Mouse (Mus musculus) skeletal muscle tissue, adult 2 months (tissue): ENCODE results near the gene Pltp.

ENCODE experiments used
- DNase-seq: peaks from one replicate; pipeline ENCODE4 v3.0.0-alpha.2; 2012; ENCODE audit warnings: low read depth, low spot score

Gene Pltp

DNA sequence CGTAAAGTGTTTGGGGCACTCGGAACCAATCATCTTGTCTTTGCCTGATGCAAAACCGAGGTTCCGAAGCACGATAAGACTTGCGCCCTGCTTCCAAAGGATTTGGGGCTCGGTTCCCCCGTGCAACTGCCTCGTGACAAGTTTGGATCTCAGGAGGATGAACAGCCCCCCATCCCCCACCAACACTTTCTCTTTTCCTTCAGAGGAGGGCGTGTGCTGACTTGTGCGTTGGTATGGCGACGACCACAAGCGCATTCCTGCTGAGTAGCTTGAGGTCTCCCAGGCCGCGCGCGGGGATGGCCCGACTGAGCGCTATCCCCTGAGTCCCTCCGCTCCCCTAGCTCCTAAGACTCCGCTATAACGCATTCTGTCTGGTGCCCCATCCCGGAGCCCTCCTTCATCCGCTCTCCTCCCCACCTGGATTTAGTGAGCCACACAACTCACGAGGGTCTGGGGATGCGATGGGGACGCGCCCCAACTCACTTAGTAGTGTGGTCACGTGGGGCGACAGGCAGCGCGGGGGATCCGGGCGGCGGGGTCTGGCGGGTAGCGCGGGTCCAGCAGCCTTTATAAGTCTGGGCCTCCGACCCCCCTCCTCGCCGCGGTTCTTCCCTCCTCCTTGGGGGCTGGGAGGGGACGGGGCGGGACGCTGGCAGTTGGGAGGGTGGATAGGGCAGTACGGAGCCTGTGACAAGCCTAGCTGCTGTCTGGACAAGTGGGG, at the start of gene Pltp:
Gene Pltp, minus strand, starts transcription at position 611 of the 721 bp plus-strand sequence.
- no peak for DNase-seq

DNA sequence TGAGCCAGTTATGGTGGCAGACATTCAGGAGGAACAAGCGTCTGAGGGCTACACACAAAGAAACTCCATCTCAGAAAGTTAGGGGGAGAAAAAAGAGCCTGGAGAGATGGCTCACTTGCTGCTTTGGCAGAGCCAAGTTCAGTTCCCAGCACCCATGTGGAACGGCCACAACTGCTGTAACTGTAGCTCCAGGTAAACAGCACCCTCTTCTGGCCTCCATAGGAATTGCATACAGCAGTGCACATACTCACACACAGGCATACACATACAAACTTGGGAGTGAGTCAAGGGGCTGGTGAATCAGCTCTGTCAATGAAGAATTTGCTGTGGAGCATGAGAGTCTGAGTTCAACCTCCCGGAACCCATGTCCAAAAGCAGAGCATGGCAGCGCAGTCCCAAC, 48.6 kb upstream of the Pltp start:
- DNase-seq = no peak

DNA sequence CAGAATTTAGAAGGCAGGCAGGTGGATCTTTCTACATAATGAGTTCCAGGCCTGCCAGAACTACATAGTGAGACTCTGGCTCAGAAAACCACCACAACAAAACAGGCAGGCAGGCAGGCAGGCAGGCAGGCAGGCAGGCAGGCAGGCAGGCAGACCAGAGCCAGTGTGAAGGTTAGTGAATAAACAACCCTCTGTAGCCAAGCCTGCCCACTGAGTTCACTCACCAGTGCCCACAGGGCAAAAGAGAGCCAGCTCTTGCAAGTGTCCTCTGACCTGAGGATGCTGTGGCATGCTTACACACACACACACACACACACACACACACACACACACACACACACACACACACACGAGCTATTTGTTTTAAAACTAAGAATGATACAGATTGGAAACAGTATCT, 46.0 kb upstream of the Pltp start:
- DNase-seq = no peak

DNA sequence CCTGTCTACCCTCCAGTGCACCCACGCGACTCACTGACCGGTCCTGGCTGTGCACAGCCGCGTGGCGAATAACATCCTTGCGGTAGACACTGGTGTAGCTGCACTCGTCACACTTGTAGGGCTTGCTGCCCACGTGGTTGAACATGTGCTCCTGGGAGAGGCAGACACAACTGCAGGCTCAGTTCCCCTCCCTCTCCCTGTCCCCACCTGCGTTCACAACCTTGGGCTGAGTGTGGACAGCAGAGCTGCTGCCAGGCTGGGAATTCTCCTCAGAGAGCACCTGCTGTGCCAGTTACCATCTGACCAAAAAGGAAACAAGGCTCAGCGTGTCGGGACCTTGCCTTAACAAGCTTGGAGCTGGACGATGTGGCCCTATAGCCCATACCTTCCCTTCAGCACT, 43.9 kb upstream of the Pltp start:
- DNase-seq = peak; percentile 69

DNA sequence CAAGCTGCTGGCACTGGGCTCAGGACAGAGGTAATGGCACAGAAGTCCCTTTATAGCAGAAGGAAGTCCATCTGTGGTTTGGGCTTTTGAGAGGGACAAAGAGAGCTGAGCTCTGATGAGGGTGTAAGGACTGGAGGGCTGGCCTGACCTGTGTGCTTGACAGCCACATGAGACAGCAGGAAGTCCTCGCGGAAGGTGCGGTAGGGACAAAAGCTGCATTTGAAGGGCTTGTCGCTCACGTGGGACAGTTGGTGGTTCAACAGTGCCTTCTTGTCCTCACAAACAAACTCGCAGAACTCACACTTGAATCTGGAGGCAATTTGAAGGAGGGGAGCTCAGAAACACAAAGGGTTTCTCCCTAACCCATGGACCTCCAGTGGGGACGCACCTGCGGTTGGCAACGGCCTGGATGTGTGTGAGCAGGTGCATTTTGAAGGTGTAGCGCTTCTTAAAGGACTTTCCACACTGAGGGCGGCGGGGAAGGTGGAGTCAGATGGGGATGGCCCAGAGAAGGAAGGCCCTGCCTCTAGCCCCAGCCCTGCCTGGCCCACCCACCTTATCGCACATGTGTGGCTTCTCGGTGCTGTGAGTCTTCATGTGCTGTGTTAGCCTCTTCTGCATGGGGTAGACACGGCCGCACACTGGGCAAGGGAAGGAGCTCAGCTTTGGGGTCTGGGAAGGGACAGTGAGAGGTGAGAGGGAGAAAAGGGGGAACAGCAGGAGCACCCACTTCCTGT, 42.4 kb upstream of the Pltp start:
- DNase-seq = no peak

DNA sequence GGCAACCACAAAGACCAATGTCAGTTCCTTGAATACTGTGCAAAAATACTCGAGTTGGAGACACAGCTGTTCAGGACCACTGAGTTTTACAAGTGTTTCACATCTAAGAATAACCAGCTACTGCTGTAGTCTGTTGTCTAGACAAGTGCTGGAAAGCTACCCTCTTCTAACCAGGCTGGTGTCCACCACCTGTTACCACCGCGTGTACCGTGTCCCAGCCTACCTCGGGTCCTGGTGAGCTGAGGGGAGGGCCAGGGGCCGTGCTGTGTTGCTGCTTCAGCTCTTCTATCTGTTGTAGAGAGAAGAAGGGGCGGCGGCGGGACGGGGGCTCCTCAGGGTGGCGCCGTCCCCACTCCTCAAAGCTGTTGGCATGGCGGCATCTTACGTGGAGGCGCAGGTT, 41.5 kb upstream of the Pltp start:
- no peak for DNase-seq

DNA sequence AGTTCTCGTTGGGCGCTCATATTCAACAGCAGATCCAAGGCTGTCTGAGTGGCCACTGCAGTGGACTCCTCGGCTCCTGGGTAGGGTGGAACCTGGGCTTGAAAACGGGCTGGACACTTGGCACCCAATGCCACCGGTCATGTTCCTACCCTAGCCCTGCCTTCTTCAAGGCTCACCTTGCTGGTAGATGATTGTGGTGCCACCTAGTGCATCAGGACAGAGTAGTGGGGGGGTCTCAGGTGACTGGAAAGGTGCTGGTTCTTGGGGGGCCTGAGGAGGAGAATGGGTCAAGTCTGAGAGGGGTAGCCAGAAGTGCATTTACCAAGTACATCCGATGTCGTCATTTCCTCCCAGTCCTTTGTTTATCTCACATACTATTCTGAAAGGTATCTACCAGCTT, 40.5 kb upstream of the Pltp start:
- DNase-seq = no peak

DNA sequence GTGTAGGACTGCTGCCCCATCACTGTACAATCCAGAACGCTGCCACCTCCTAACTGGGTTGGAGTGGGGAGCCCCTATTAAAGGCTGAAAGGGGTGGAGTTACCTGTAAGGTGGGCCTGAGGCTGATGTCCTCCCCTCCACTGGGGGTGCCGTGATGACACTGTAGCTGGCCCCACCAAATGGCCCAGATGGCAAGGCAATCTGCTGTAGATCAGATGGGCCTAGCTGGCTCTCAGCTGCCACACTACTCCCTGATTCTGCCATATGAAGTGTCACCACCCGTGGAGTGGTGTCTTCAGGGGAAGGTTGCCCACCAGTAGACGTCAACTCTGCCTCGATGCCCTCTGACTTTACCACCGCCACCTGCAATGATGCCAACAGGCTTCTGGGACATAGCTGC, 38.4 kb upstream of the Pltp start:
- no peak for DNase-seq

DNA sequence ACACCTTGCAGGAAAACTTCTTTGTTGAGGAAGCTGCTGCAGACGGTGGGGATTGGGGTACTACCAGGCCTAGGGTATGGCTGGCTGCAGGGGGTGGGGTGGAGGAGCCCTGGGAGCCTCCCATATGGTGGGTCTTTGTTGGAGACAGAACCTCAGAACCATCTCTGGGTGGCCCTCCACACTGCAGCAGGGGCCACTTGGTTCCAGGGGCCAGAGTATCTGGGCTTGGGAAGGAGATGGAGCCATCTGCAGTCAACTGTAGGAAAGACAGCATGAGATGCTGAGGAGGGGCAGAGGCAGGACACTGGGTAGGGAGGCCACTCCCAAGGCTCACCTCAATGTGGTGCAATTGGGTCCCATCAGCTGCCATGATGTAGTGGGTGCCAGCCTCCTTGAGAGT, 37.1 kb upstream of the Pltp start:
- DNase-seq = no peak

DNA sequence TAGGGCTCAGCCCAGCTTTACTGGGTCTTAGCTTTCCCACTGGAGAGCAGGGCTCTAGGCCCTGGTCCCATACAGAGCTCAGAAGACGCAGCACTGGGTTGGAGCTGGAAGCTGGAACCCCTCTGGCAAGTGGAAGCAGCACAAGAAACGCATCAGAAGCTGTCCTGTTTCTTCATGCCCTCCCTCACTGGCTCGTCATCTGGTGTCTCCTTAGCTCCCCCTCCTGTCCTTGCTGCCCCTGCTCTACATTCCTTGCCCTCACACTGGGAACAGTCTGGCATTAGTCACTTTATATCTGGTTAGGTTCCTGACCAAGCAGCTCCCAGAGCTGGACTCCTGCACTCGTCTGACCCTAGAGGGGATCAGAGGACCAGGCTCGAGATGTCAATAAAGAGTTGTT, 36.5 kb upstream of the Pltp start:
- no peak for DNase-seq

DNA sequence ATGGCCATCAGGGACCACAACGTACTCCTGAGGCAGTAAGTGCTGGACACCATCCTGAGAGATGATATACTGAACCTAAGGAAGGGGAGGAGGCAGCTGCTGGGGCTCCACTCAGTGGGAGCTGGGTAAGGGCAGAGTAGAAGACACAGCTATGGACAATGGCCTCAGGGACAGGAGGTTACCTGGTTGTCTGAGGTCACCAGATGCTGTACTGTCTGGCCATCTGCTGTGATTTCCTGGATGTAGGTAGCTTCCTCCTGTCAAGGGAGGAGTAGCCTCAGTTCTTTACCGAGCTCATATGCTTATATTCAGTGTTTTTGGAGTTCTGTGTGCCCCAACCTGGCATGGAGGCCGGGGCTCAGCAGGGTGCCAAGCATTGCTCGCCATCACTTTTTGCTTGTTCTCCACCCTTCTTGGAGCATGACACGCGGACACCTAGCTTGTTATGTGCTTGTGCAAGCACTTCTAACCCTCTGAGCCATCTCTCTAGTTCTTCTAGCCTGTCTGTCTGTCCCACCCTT, 35.2 kb upstream of the Pltp start:
- DNase-seq = no peak

DNA sequence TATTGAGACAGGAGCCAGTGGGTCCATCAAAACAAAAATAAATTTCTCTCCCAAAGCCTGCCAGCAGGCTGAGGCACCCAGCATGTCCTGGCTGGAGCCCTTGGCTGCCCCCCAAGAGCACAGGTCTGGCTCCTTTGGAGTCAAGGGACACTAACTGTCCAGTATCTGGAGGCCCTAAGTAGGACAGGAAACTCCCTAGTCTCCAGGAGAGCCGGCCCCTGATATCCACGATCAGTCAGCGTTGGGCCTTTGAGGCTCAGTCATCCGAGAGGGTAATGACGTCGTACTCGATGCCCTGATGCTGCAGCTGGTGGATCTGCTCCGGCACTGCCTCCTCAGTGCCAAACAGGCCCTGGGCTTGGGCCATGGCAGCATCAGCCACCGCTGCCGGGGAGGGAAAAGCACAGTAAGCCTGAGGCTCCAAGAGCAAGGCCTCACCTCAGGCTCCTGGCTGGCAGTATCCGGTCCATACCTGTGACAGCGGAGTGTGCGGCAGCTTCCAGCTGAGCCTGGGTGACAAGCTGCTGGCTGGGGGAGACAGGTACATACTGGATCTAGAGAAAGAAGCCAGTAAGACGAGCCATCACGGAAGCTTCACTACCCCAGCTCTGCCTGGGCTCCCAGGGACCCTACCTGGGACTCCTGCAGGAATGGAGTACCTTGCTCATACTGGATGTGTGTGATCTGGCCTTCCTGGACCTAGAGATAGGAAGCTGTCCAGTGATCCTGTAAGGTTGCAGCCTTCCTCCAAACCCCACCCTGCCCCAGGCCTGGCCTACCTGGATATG, 34.6 kb upstream of the Pltp start:
- peak; percentile 83 for DNase-seq

DNA sequence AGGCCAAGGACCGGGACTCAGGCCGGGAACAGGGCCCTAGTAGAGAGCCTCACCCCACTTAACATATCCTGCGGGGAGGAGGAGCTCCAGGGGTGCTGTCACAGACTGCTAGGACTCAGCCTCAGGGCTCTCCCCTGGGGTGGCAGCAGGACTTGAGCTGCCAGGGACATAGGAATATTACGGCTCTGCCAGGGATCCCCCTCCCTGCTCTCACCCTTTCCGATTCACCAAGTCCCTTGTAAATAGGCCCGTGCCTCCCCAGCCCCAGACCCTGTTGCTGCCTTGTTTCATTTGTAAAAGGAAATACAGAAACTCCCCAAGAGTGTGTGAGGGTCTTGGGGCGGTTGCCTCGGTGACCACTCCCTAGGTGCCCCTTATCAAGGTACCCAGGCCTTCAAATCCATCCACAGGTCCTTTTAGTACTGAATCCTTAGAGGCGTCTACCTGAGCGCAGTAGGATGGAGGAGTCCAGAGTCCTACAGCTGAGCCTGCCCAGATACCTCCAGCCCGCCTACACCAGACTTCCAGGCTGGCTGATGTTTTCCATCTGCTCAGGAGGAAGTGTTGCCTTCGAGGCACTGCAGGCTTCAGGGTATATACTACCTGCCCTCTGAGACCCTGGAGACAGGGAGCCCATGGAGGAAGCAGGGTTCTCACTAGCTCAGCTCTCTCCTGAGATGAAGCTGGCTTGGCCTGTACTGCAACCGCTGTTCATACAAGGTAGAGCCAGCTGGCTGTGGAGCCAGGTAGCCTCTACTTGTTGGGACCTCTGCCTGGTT, 33.7 kb upstream of the Pltp start:
- DNase-seq = no peak

DNA sequence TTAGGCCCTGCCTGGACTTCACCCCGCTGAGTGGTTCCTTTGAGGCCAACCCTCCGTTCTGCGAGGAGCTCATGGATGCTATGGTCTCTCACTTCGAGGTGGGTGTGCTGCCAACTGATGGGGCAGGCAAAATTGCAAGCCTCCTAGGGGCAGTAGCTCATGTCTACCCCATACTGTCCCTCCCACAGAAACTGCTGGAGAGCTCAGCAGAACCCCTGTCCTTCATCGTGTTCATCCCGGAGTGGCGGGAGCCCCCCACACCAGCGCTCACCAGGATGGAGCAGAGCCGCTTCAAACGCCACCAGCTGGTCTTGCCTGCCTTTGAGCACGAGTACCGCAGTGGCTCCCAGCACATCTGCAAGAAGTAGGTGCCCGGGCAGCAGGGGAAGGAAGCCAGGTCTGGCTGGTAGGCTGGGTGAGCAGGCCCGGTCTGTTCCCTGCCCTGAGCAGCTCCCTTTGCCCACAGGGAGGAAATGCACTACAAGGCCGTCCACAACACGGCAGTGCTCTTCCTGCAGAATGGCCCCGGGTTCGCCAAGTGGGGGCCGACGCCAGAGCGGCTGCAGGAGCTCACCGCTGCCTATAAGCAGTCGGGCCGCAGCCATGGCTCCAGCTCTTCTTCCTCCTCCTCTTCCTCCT, 33.0 kb upstream of the Pltp start:
- DNase-seq = no peak

DNA sequence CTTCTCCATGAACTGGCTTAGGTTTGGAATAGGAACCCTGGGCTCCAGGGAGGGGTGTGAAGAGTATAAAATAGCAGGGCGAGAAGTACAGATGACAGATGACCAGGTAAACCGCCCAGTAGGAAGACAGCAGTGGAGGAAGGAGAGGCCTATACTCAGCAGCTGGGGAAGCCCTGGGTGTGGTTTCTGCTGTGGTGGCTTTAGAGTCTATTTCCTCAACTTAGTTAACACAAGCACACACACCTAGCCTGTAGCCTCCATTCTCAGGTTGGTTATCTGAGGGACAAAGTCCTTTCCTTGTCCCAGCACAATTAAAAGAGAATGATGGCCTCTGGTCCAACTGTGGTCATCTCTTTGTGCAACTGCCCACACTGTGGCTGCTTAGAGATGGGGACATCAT, 32.4 kb upstream of the Pltp start:
- DNase-seq = no peak

DNA sequence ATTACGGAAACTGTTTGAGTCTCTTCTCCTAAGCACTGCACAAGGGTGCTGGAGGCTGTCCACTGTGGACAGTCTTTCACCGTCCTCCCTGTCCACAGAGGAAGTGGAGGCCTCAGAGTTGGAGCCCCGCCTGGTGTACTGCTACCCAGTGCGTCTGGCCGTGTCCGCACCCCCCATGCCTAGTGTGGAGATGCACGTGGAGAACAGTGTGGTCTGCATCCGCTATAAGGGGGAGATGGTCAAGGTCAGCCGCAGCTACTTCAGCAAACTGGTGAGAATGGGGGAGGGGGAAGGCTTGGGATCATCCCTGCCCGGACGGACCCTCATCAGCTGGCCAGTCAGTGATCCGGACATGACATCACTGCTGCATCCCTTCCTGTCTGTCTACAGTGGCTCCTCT, 31.5 kb upstream of the Pltp start:
- no peak for DNase-seq

DNA sequence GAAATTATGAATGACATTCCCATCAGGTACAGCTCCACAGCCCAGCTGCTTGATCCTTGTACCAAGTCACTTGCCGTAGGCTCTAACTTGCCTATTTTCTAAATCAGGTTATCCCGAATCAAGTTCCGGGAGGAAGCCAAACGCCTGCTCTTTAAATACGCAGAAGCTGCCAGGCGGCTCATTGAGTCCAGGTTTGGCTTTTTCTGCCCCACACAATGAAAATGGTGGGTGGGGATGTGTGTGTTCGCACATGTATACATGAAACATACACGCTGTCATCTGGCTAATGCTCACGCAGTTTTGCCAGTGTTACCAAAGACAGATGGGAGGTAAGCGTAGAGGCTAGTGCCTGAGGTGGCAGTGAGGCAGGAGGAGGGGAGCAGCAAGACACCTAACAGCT, 29.1 kb upstream of the Pltp start:
- no peak for DNase-seq

DNA sequence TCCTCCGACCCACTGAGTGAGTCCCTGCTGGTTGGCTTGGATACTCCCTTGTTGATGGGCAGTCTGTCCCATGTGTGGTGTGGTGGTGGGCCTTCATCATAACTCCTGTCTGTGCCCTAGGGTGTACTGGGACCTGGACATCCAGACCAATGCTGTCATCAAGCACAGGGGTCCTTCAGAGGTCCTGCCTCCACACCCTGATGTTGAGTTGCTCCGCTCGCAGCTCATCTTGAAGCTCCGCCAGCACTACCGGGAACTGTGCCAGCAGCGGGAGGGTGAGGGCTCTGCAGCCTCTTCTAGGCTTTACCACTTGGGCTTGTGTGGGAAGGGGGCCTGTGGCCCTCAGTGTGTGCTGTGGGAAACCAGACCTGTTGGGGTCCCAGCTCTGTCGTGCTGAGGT, 28.3 kb upstream of the Pltp start:
- DNase-seq = no peak

DNA sequence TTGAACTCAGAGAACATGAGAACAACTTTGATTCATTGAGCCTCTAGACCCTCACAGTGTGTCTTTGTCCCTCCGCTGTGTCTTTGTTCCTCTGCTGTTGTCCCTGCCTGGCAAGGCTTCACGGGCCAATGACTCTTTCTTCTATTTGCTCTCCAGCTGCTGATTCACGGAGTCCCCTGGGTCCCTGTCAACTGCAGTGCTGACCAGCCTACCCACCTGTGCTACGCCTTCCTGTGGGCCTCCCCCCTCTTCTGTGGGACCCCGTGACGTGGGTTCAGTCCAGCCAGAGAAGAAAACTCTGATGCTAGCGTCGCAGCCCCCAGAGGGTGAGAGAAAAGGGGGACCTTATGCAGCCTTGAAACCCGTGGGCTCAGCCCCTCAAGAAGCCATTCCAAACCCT, 25.1 kb upstream of the Pltp start:
- no peak for DNase-seq

DNA sequence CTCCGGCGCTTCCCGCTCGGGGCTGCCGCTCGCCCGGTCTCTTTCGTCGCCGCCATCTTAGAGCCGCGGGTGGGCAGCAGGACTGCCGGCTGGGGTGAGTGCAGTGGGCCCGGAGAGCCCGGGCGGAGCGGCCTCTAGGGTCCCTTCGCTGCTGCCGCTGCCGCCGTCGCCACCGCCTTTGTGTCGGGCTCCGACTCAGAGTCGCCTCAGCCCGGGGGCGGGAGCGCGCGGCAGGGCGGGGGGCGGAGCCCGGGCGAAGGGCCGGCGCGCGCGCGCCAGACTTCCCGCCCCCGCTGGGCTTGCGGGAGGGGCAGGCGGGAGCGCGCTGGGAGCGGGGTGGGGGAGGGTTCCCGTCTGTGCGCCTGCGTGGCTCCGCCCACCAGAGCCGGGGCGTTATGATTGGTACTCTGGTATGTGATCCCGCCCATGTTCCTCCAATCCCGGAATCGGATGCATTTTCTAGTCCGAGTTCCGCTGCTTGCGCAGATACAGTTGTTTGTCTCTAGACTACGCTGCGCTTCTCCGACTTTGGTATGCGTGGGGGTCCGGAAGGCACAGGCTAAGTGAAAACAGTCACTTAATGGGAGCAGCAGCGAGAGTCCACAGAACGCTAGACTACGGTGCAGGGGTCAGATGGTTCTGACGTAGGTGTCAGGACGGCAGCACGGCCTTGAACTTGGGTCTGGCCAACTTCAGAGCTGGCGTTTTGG, 22.2 kb upstream of the Pltp start:
- DNase-seq = peak; percentile 98

DNA sequence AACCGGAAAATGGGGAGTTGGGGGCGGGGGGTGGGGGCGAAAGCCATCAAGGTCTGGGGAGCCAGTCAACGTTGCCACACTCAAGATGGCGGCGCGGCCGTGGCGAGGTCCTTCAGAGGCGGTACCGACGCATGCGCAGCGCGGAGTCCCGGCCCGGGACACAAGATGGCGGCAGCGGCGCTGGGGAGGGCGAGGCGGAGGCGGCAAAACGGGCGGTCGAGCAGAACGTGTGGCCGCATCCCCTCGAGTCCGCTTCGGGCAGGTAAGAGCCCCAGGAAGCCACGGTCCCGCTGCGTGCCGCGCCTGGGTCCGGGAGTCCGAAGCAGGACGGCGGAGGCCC, 21.7 kb upstream of the Pltp start, which contains the start of gene Pcif1:
Gene Pcif1, plus strand, starts transcription at position 77 of the 340 bp plus-strand sequence.
- peak; percentile 94 for DNase-seq
